Mouse (Mus musculus) small intestine, adult 2 months (tissue): ENCODE data around the gene Rpl3l.

ENCODE experiments used
- CTCF ChIP-seq: fragments of 200-500 bp; IDR thresholded peaks from 2 replicates; pipeline ENCODE4 v1.5.1; 2012; ENCODE audit warnings: low read depth, mild to moderate bottlenecking, control low read depth, inconsistent platforms, low read length, moderate library complexity, mixed read lengths; ENCODE audit not compliant: insufficient replicate concordance, insufficient read length; ENCODE audit errors: extremely low read depth
- POLR2A ChIP-seq: fragments of 200-500 bp; IDR thresholded peaks from 2 replicates; pipeline ENCODE4 v1.6.1; 2012; ENCODE audit warnings: low read depth, mild to moderate bottlenecking, control low read depth, inconsistent platforms, low read length, moderate library complexity

DNA sequence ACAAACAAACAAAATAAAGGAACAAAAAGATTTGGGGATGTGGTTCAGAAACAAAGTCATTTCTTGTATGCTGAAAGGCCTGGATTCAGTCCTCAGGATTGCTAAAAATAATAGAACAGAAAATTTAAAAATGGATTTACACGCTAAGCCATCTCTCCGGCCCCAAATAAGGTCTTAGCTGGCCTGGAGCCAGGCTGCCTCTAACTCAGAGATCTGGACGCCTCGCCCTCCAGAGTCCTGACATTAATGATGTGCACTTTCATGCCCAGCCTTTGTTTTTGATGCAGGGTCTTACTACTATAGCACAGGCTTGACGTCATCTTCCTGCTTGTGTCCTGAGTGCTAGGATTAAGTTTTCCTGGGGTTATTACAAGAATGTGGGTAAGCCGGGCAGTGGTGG, 1.4 kb downstream of the Rpl3l start:
- TF ChIP-seq POLR2A (no peak), CTCF (no peak)
